Mouse (Mus musculus): ENCODE measurements at regions not wholly inside any gene's neighbourhood (a gene's known extent, or its start where the extent isn't known, plus 50 kb on each side); places are given as distances from the start of the nearest gene placed in this dataset.

DNA sequence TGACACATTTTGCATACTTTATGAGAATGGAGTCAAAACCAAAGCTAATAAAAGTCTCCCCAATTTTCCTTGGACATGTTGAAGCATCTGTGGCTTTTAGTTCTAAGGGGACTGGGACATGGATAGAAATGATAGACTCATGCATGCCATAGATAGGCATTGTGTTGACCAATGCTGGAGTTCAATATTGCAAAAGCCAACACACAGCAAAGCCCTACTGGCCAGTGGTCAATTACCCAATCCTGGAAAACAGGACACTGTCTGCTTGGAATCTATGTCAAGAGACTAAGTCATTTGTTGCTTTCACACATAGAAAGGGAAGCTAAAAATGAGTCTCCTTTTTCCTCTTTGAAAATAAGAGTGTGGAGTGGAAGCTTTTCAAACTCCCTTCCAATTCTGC lies 99.1 kb upstream of the Fam204a start:
- ATAC-seq (ENCODE audit: insufficient read depth) (no peak), DNase-seq (no peak)
- H3K27me3 ChIP-seq (ENCODE audit: insufficient read depth, low read length): 0 out of 2 replicates have a peak, but pooled peaks cover 2% of the 10 kb centered on the region
- H3K4me1 ChIP-seq (ENCODE audit: insufficient read depth): no peaks in the 10 kb centered on the region
- H3K4me2 ChIP-seq: no peak overlapping the region
- no peak overlapping the region for H3K27ac ChIP-seq (ENCODE audit: low read depth)
- no peaks in the 10 kb centered on the region for H3K36me3 ChIP-seq (ENCODE audit: insufficient read depth)
- H3K9me3 ChIP-seq (ENCODE audit: low read depth, low read length): no peaks in the 10 kb centered on the region
- H3K9ac ChIP-seq: no peak overlapping the region
- TF ChIP-seq CTCF (IDR thresholded peaks at IDR 0.05; ENCODE audit: low read depth): no peak
- H3K4me3 ChIP-seq (ENCODE audit: low read depth, low read length): no peak overlapping the region

DNA sequence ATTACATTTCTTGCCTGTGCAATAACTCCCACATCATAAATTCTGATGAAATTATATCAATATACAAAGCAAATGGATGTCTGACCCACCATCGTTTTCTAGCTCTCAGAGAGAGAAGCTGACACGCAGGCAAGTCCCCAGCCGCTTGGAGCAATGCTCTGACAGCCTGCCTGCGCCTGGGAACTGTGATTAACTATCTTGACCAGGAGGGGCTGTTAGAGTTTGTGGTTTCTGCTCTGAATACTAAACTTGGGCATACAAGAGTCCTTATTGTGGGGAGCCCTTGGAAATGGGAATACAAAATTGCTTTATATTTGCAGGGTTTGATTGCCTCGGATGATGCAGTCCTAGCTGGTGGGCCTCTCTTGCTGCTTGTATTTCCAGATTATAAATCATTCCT lies 98.6 kb upstream of the Fam204a start:
- DNase-seq (peak; percentile 10), ATAC-seq (ENCODE audit: insufficient read depth) (no peak)
- no peak overlapping the region for H3K27ac ChIP-seq (ENCODE audit: low read depth)
- 26% methylated on average over 5 of the region's 5 CpGs for WGBS
- H3K9ac ChIP-seq: no peak overlapping the region
- H3K9me3 ChIP-seq (ENCODE audit: low read depth, low read length): no peaks in the 10 kb centered on the region
- H3K4me1 ChIP-seq (ENCODE audit: insufficient read depth): no peaks in the 10 kb centered on the region
- H3K36me3 ChIP-seq (ENCODE audit: insufficient read depth): no peaks in the 10 kb centered on the region
- no peaks in the 10 kb centered on the region for H3K27me3 ChIP-seq (ENCODE audit: insufficient read depth, low read length)
- H3K4me3 ChIP-seq (ENCODE audit: low read depth, low read length): no peak overlapping the region
- TF ChIP-seq CTCF (IDR thresholded peaks at IDR 0.05; ENCODE audit: low read depth): no peak
- no peak overlapping the region for H3K4me2 ChIP-seq

DNA sequence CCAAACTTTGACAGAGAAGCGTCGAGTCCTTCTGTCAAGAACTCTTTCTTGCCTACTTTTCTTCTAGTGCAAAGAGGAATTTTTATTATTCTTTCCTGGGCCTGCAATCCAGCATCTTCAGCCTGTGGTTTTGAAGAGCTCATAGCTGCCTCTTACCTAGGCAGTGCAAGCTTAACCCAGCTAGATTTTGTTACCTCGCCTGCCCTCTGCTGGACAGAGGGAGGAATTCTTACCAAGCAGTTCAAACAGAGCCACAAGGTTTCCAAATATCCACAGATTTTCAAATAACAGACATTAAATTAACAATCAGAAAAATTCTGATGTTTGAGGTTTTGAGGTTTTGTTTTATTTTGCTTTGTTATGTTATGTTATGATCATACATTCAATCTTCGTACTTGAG lies 84.1 kb upstream of the Fam204a start:
- H3K4me1 ChIP-seq (ENCODE audit: insufficient read depth): no peaks in the 10 kb centered on the region
- H3K4me2 ChIP-seq: no peak overlapping the region
- no peaks in the 10 kb centered on the region for H3K36me3 ChIP-seq (ENCODE audit: insufficient read depth)
- peak; percentile 80; the same call in 1 of the 2 replicates for ATAC-seq (ENCODE audit: insufficient read depth)
- H3K4me3 ChIP-seq (ENCODE audit: low read depth, low read length): no peak overlapping the region
- DNase-seq: peak; percentile 89
- H3K27ac ChIP-seq (ENCODE audit: low read depth): no peak overlapping the region
- no peak overlapping the region for H3K9ac ChIP-seq
- no peaks in the 10 kb centered on the region for H3K27me3 ChIP-seq (ENCODE audit: insufficient read depth, low read length)
- H3K9me3 ChIP-seq (ENCODE audit: low read depth, low read length): no peaks in the 10 kb centered on the region
- 20% methylated on average over 4 of the region's 4 CpGs for WGBS
- TF ChIP-seq CTCF (IDR thresholded peaks at IDR 0.05; ENCODE audit: low read depth): peak; percentile 87

DNA sequence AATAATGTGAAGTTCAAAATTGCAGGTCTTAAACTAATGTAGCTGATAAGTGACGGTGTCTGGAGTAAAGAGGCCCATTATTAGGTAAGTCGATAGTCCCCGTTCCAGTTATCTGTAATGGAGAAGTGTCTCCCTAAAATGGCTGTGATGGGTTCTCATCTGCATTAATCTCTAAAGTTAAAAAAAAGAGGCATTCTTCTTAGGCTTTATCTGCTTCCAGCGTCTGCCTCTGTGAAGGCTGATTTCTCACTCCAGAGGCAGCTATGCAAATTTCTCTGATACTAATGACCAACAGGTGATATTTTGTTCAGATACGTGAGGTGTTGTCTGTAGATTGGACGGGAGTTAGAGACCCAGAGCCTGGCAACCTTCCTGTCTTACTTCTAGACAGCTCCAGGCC lies 75.9 kb upstream of the Fam204a start:
- H3K27ac ChIP-seq (ENCODE audit: low read depth): no peak overlapping the region
- no peaks in the 10 kb centered on the region for H3K9me3 ChIP-seq (ENCODE audit: low read depth, low read length)
- ATAC-seq (ENCODE audit: insufficient read depth) (no peak), DNase-seq (no peak)
- 50% methylated on average over 6 of the region's 6 CpGs for WGBS
- no peak overlapping the region for H3K9ac ChIP-seq
- no peaks in the 10 kb centered on the region for H3K27me3 ChIP-seq (ENCODE audit: insufficient read depth, low read length)
- H3K4me1 ChIP-seq (ENCODE audit: insufficient read depth): no peaks in the 10 kb centered on the region
- no peaks in the 10 kb centered on the region for H3K36me3 ChIP-seq (ENCODE audit: insufficient read depth)
- TF ChIP-seq CTCF (IDR thresholded peaks at IDR 0.05; ENCODE audit: low read depth): no peak
- H3K4me3 ChIP-seq (ENCODE audit: low read depth, low read length): no peak overlapping the region
- no peak overlapping the region for H3K4me2 ChIP-seq

DNA sequence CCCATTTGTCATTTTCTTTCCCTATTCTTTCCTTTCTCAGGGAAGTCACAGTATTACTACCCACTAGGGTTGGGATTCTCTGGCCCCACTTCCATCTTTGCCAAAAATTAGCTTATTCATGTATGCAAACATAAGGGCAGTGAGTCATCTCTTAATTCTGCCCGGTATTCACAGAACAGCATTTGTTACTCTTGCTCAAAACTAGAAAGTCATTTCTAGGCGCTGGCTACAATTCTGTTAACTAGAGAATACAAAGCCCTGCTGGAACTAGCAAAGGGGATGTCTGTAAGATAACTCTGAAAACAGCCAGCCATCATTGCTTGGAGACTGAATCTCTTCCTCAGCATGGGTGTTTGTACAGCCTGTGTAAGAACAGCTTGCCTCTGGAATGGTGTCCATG lies 74.4 kb upstream of the Fam204a start:
- no peak overlapping the region for H3K27ac ChIP-seq (ENCODE audit: low read depth)
- DNase-seq (no peak), ATAC-seq (ENCODE audit: insufficient read depth) (no peak)
- H3K4me3 ChIP-seq (ENCODE audit: low read depth, low read length): no peak overlapping the region
- no peak overlapping the region for H3K4me2 ChIP-seq
- H3K27me3 ChIP-seq (ENCODE audit: insufficient read depth, low read length): no peaks in the 10 kb centered on the region
- WGBS: 78% methylated on average over 2 of the region's 2 CpGs
- no peak for TF ChIP-seq CTCF (IDR thresholded peaks at IDR 0.05; ENCODE audit: low read depth)
- H3K9me3 ChIP-seq (ENCODE audit: low read depth, low read length): no peaks in the 10 kb centered on the region
- no peaks in the 10 kb centered on the region for H3K4me1 ChIP-seq (ENCODE audit: insufficient read depth)
- no peaks in the 10 kb centered on the region for H3K36me3 ChIP-seq (ENCODE audit: insufficient read depth)
- no peak overlapping the region for H3K9ac ChIP-seq

DNA sequence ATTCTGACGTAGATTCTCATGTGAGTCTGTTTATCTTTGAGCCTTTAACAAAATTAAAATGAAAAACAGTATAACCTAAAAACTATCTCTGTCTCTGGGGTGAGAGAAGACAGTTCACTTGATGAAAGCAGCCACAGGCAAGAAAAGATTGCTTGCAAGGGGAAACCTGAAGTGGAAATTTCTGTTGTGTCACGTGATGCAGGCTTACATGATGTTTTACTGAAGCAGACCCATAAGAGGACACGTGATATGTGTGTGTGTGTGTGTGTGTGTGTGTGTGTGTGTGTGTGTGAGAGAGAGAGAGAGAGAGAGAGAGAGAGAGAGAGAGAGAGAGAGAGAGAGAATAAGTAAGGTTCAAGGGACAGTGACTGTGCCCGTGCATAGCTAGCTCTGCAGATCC lies 63.7 kb upstream of the Fam204a start:
- Histone ChIP-seq H3K9ac (no peak overlapping the region), H3K36me3 (ENCODE audit: insufficient read depth) (no peaks in the 10 kb centered on the region), H3K9me3 (ENCODE audit: low read depth, low read length) (no peaks in the 10 kb centered on the region), H3K4me3 (ENCODE audit: low read depth, low read length) (no peak overlapping the region), H3K4me2 (no peak overlapping the region), H3K27me3 (ENCODE audit: insufficient read depth, low read length) (no peaks in the 10 kb centered on the region), H3K27ac (ENCODE audit: low read depth) (no peak overlapping the region), H3K4me1 (ENCODE audit: insufficient read depth) (no peaks in the 10 kb centered on the region)
- no peak for ATAC-seq (ENCODE audit: insufficient read depth)
- 75% methylated on average over 4 of the region's 4 CpGs for WGBS
- TF ChIP-seq CTCF (IDR thresholded peaks at IDR 0.05; ENCODE audit: low read depth): no peak
- DNase-seq: no peak

DNA sequence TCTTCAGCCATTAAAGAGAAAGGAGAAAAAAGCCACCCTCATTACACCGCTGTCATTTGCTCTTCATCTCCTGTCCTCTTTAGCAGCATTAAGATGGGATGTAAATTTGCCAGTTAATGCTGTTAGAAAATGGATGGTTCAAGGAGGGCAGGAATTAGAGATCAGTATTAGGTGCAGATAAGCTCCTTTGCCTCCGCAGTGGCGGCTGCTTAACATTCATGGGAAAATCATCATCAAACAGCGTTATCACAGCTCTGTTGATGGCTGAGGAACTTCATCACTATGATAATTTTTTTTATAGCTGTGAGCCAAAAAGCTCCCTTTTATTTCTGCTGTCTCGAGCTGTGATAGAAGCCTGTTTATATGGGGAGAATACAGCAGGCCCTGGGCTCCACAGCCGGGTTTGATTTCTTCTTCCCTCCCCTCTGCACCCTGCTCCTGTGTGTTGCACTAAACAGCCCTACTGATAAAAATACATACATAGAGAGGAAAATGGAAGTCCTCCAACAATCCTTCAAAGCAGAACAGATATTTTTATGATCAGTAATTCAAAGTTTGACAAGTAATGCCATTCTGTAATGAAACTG lies 60.4 kb upstream of the Fam204a start:
- ATAC-seq (ENCODE audit: insufficient read depth) (no peak), DNase-seq (no peak)
- 23% methylated on average over 6 of the region's 6 CpGs for WGBS
- no peak for TF ChIP-seq CTCF (IDR thresholded peaks at IDR 0.05; ENCODE audit: low read depth)
- H3K9me3 ChIP-seq (ENCODE audit: low read depth, low read length): no peaks in the 10 kb centered on the region
- H3K4me3 ChIP-seq (ENCODE audit: low read depth, low read length): no peak overlapping the region
- no peak overlapping the region for H3K9ac ChIP-seq
- H3K36me3 ChIP-seq (ENCODE audit: insufficient read depth): no peaks in the 10 kb centered on the region
- H3K4me2 ChIP-seq: no peak overlapping the region
- no peaks in the 10 kb centered on the region for H3K27me3 ChIP-seq (ENCODE audit: insufficient read depth, low read length)
- H3K27ac ChIP-seq (ENCODE audit: low read depth): no peak overlapping the region
- H3K4me1 ChIP-seq (ENCODE audit: insufficient read depth): no peaks in the 10 kb centered on the region

DNA sequence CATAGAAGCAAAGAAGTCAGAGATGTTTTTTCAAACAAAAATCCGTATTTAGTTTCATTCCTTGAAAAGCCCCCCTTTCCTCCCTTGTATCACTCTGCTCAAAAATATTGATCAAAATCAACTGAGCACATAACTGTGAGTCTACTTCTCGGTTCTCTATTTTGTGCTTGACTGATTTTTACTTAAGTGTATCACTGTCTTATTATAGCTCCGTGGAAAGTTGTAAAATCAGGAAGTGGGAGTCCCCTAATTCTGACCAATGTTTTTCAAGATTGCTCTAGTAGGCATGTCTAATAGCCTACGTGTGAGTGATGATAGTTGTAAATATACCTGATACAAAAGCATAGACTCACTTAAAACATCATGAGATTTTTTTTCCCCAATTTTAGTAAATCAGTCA lies 58.4 kb upstream of the Fam204a start:
- H3K4me1 ChIP-seq (ENCODE audit: insufficient read depth): no peaks in the 10 kb centered on the region
- H3K4me3 ChIP-seq (ENCODE audit: low read depth, low read length): no peak overlapping the region
- DNase-seq (no peak), ATAC-seq (ENCODE audit: insufficient read depth) (no peak)
- no peaks in the 10 kb centered on the region for H3K9me3 ChIP-seq (ENCODE audit: low read depth, low read length)
- WGBS: 62% methylated on average over 4 of the region's 4 CpGs
- H3K27me3 ChIP-seq (ENCODE audit: insufficient read depth, low read length): no peaks in the 10 kb centered on the region
- H3K4me2 ChIP-seq: no peak overlapping the region
- no peak overlapping the region for H3K9ac ChIP-seq
- H3K27ac ChIP-seq (ENCODE audit: low read depth): no peak overlapping the region
- no peaks in the 10 kb centered on the region for H3K36me3 ChIP-seq (ENCODE audit: insufficient read depth)
- no peak for TF ChIP-seq CTCF (IDR thresholded peaks at IDR 0.05; ENCODE audit: low read depth)
